Mouse (Mus musculus) cortical plate, adult 2 months (tissue): ENCODE measurements at regions not wholly inside any gene's neighbourhood (a gene's known extent, or its start where the extent isn't known, plus 50 kb on each side); places are given as distances from the start of the nearest gene placed in this dataset.
"Not testable (repeated sequence)": the region's sequence is repeated elsewhere in the genome, so short reads cannot be mapped to it uniquely, and the experiment has no call there.

Experiments
- CTCF ChIP-seq: fragments of 200-500 bp; IDR thresholded peaks from 2 replicates; pipeline ENCODE4 v1.5.1; 2011; ENCODE audit warnings: mild to moderate bottlenecking, control low read depth, low read length; ENCODE audit not compliant: insufficient read depth; ENCODE audit errors: extremely low read depth
- POLR2A ChIP-seq: fragments of 200-500 bp; IDR thresholded peaks from 2 replicates; pipeline ENCODE4 v1.6.1; 2011; ENCODE audit warnings: mild to moderate bottlenecking, low read length, control low read depth; ENCODE audit not compliant: insufficient read depth; ENCODE audit errors: extremely low read depth

DNA sequence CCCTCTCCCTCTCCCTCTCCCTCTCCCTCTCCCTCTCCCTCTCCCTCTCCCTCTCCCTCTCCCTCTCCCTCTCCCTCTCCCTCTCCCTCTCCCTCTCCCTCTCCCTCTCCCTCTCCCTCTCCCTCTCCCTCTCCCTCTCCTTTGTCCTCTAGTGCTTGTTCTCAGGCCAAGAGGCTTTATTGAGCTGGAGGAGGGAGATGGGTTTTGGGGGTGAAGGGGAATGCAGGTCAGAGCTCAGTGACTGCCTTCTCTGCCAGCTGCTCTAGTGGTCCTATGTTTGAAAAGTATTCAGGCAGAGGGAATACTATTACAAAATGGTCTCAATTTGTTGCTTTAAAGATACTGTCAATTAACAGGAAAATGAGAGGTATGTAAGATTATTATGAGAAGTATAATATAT is 251.6 kb upstream of the Ubash3b start:
- not testable (repeated sequence) for TF ChIP-seq POLR2A, CTCF
